Mouse (Mus musculus) left cerebral cortex, postnatal 36 days (tissue): Measurements from ENCODE around the gene Taldo1. TPM values are rescaled to one million over a fixed set of nuclear protein-coding genes. Genes with fewer than 3 reads are reported as not detected.

Experiments used
- total RNA-seq, 2 experiments: library from RNA; stranded (reverse); gene quantifications; 2 replicates each; pipeline ENCODE4 v1.2.3; 2021

Gene Taldo1
- total RNA-seq, 2 experiments from 2014 or later: 93.3 to 116 TPM

Other genes starting within 250 kb of the Taldo1 start
- gene Rnh1, start 219.3 kb upstream of the Taldo1 start, total RNA-seq: 10 to 100 TPM; 33.6 to 36.2 TPM
- gene Hras, start 198.2 kb upstream of the Taldo1 start, total RNA-seq: 100 to 1,000 TPM; 256 to 304 TPM
- 1 to 10 TPM; 3.5 to 4.7 TPM for gene Lrrc56, start 198.0 kb upstream of the Taldo1 start, total RNA-seq
- gene Lmntd2, start 178.1 kb upstream of the Taldo1 start, total RNA-seq: not detected
- gene Rassf7, start 176.3 kb upstream of the Taldo1 start, total RNA-seq: 1 to 10 TPM in 1 of 2 experiments, under 1 TPM in 1; 0.70 to 1.3 TPM
- gene Phrf1, start 163.4 kb upstream of the Taldo1 start, total RNA-seq: 10 to 100 TPM; 64.4 to 78.0 TPM
- gene Irf7, start 125.7 kb upstream of the Taldo1 start, total RNA-seq: 1 to 10 TPM; 1.7 to 2.0 TPM
- gene Cdhr5, start 115.4 kb upstream of the Taldo1 start, total RNA-seq: not detected
- not detected for gene Sct, start 113.1 kb upstream of the Taldo1 start, total RNA-seq
- under 1 TPM; 0.17 to 0.39 TPM for gene Drd4, start 100.2 kb upstream of the Taldo1 start, total RNA-seq
- 10 to 100 TPM; 67.3 to 72.5 TPM for gene Deaf1, start 64.5 kb upstream of the Taldo1 start, total RNA-seq
- gene Tmem80, start 64.5 kb upstream of the Taldo1 start, total RNA-seq: 10 to 100 TPM; 30.5 to 34.9 TPM
- gene Eps8l2, start 53.3 kb upstream of the Taldo1 start, total RNA-seq: 1 to 10 TPM; 4.7 to 5.9 TPM
- gene Gatd1, start 21.9 kb downstream of the Taldo1 start, total RNA-seq: 10 to 100 TPM; 43.2 to 43.4 TPM
- 100 to 1,000 TPM; 291 to 331 TPM for gene Cend1, start 37.3 kb downstream of the Taldo1 start, total RNA-seq
- 100 to 1,000 TPM; 270 to 289 TPM for gene Slc25a22, start 45.7 kb downstream of the Taldo1 start, total RNA-seq
- 1 to 10 TPM in 1 of 2 experiments, under 1 TPM in 1; 0.76 to 1.9 TPM for gene Pidd1, start 51.8 kb downstream of the Taldo1 start, total RNA-seq
- gene Rplp2, start 55.2 kb downstream of the Taldo1 start, total RNA-seq: 100 to 1,000 TPM; 493 to 570 TPM
- 10 to 100 TPM; 28.0 to 31.7 TPM for gene Pnpla2, start 63.0 kb downstream of the Taldo1 start, total RNA-seq
- gene Cracr2b, start 68.9 kb downstream of the Taldo1 start, total RNA-seq: 1 to 10 TPM; 3.0 to 3.5 TPM
- 10 to 100 TPM; 30.9 to 35.4 TPM for gene Cd151, start 75.2 kb downstream of the Taldo1 start, total RNA-seq
- gene Polr2l, start 82.9 kb downstream of the Taldo1 start, total RNA-seq: 10 to 100 TPM; 38.0 to 40.1 TPM
- 10 to 100 TPM; 14.2 to 20.0 TPM for gene Tspan4, start 83.0 kb downstream of the Taldo1 start, total RNA-seq
- 10 to 100 TPM; 67.2 to 68.4 TPM for gene Chid1, start 147.7 kb downstream of the Taldo1 start, total RNA-seq
- 100 to 1,000 TPM; 199 to 214 TPM for gene Ap2a2, start 170.0 kb downstream of the Taldo1 start, total RNA-seq